Mouse (Mus musculus) urinary bladder, postnatal 4 days (tissue): ENCODE data around the gene Gak.

Experiments used
- DNase-seq, 2 experiments: peaks; one replicate each; pipeline ENCODE4 v3.0.0; 2021 to 2022; ENCODE audit warnings: low spot score in 2 of 2

Gak gene

GRCm38 (mm10) chr5:108599923-108600322 is 29.6 kb downstream of the Gak start:
- DNase-seq = no peak

- no peak for DNase-seq
Observed at GRCm38 (mm10) chr5:108581361-108581891, 48.1 kb downstream of the Gak start.

- DNase-seq = no peak
Observed at GRCm38 (mm10) chr5:108573054-108573453, 56.5 kb downstream of the Gak start.

- no peak for DNase-seq
Observed at GRCm38 (mm10) chr5:108570991-108571390, 58.6 kb downstream of the Gak start.

- DNase-seq = no peak
Observed at GRCm38 (mm10) chr5:108567104-108567503, 62.5 kb downstream of the Gak start.

- no peak for DNase-seq
Observed at GRCm38 (mm10) chr5:108566523-108566922, 63.0 kb downstream of the Gak start.

GRCm38 (mm10) chr5:108565381-108565780 is 64.2 kb downstream of the Gak start:
- no peak for DNase-seq

GRCm38 (mm10) chr5:108564346-108564745 is 65.2 kb downstream of the Gak start:
- DNase-seq = no peak

- no peak for DNase-seq
Observed at GRCm38 (mm10) chr5:108562483-108562882, 67.1 kb downstream of the Gak start.

- no peak for DNase-seq
Observed at GRCm38 (mm10) chr5:108556986-108557385, 72.6 kb downstream of the Gak start.

- no peak for DNase-seq
Observed at GRCm38 (mm10) chr5:108554041-108554440, 75.5 kb downstream of the Gak start.

GRCm38 (mm10) chr5:108550207-108550594 is 79.4 kb downstream of the Gak start:
- DNase-seq = no peak

GRCm38 (mm10) chr5:108549489-108550206 is 79.9 kb downstream of the Gak start, which contains the start of gene Cplx1:
TSS of gene Cplx1 (minus strand) at chr5:108550024.
- DNase-seq = peak; percentile 24 to 75

GRCm38 (mm10) chr5:108549137-108549488 is 80.4 kb downstream of the Gak start:
- DNase-seq = no peak

- DNase-seq = no peak
Observed at GRCm38 (mm10) chr5:108547636-108548035, 81.9 kb downstream of the Gak start.

- DNase-seq = no peak
Observed at GRCm38 (mm10) chr5:108543516-108544291, 85.9 kb downstream of the Gak start.

- DNase-seq = no peak
Observed at GRCm38 (mm10) chr5:108534188-108534587, 95.4 kb downstream of the Gak start.

- DNase-seq = no peak
Observed at GRCm38 (mm10) chr5:108522597-108522996, 107.0 kb downstream of the Gak start.

- DNase-seq = no peak
Observed at GRCm38 (mm10) chr5:108521896-108522295, 107.7 kb downstream of the Gak start.

GRCm38 (mm10) chr5:108521016-108521415 is 108.5 kb downstream of the Gak start:
- DNase-seq = no peak

GRCm38 (mm10) chr5:108520153-108520552 is 109.4 kb downstream of the Gak start:
- no peak for DNase-seq
